Mouse (Mus musculus): Measurements from ENCODE around the gene Nrxn1. TPM values are rescaled to one million over a fixed set of nuclear protein-coding genes. Genes with fewer than 3 reads are reported as not detected.

The Nrxn1 gene
- total and polyA plus RNA-seq, 2 experiments from 2014 or later: 242 to 376 TPM

DNA sequence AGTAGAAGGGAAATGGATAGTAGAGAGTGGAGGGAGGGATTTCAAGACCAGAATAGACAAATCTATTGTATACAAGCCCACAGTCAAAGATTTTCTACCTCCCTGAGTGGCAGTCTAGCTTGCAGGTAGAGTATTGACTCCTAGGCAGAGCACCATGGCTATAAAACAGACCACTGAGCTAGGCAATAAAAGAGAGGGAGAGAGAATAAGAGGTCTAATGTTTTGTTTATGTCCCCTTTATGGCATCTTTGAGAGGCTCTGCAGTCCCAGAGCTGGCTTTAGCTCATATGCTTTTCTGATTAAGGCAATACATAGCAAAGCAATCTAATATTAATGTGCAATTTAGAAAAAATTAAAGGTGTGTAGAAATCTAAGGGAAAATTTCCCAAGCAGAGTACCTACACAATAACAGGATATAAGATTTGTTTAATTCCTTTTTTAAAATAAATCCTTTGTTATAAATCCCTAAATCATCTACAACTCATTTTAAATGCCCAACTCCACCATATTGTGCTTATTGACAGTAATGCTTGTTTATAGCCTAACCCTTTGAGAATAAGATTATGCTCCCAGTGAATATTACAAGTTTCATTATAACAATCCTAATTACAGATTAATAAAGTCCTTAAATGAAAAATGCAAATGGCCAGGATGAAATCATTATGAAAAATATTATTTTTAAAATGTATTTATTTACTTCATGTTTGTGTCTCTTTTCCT is 613.2 kb downstream of the Nrxn1 start:
- H3K36me3 ChIP-seq (ENCODE audit: insufficient read depth): no peaks in the 10 kb centered on the region
- no peak overlapping the region for H3K4me3 ChIP-seq (ENCODE audit: low read depth, low read length)
- ATAC-seq (no peak), DNase-seq (no peak)
- no peak overlapping the region for H3K4me2 ChIP-seq (ENCODE audit: low read depth)
- H3K27ac ChIP-seq (ENCODE audit: low read depth, low read length): no peak overlapping the region
- no peak for TF ChIP-seq CTCF (IDR thresholded peaks at IDR 0.05; ENCODE audit: low read depth)
- no peaks in the 10 kb centered on the region for H3K4me1 ChIP-seq (ENCODE audit: insufficient read depth)
- no peaks in the 10 kb centered on the region for H3K9me3 ChIP-seq (ENCODE audit: low read length)
- H3K27me3 ChIP-seq (ENCODE audit: insufficient read depth, low read length): no peaks in the 10 kb centered on the region
- H3K9ac ChIP-seq: no peak overlapping the region

DNA sequence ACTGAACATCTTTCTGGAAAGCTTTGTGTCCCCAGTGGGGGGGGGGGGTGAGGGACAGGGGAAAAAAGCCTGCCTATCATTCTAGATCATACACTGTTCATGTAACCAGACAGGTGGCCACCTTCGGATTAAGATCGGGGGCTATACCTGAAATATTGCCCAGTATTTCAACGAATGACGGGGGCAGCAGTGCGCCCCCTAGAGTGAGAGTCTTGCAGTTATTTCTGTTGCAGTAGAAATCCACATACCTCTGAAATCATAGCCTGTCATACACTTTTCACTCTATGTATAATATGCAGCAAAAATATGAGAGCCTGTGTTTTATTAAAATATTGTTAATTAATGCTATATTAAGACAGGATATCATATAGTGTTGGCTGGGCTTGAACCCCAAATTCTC is 636.1 kb downstream of the Nrxn1 start:
- H3K4me3 ChIP-seq (ENCODE audit: low read depth, low read length): no peak overlapping the region
- no peak for ATAC-seq

DNA sequence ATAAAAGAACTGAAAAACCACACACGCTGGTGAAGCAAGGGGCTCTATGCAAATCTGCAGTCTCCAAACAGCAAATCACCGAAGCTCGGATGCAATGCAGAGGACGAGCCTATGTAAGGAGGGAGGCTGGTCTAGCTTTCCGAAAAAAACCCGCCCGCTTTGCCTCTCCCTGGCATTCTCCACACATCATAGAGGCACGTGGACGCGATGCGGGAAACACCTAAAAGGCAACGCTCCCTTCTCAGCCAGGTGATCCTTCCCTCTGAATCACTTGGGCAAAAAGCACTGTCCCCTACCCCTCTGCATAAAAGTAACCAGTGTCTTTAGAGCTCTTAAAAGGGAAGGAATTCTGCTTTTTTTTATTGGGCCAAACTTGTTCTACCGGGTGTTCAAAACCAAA is 637.0 kb downstream of the Nrxn1 start:
- H3K27me3 ChIP-seq (ENCODE audit: insufficient read depth, low read length): no peaks in the 10 kb centered on the region
- peak overlapping the region; percentile 50 for H3K4me3 ChIP-seq (ENCODE audit: low read depth, low read length)
- TF ChIP-seq CTCF (IDR thresholded peaks at IDR 0.05; ENCODE audit: low read depth): no peak
- DNase-seq: peak; percentile 85
- ATAC-seq: peak; percentile 75
- H3K4me2 ChIP-seq (ENCODE audit: low read depth): peak overlapping the region; percentile 79
- under 1% methylated on average over 13 of the region's 13 CpGs for WGBS
- H3K4me1 ChIP-seq (ENCODE audit: insufficient read depth): peaks cover 9% of the 10 kb centered on the region; the same call in 1 of the 2 replicates
- H3K27ac ChIP-seq (ENCODE audit: low read depth, low read length): peak overlapping the region; percentile 90
- peak overlapping the region; percentile 81 for H3K9ac ChIP-seq
- no peaks in the 10 kb centered on the region for H3K9me3 ChIP-seq (ENCODE audit: low read length)
- no peaks in the 10 kb centered on the region for H3K36me3 ChIP-seq (ENCODE audit: insufficient read depth)

More for the DNA sequence above, 636.1 kb downstream of the Nrxn1 start:
- Histone ChIP-seq H3K4me2 (ENCODE audit: low read depth) (peak overlapping the region; percentile 79), H3K27me3 (ENCODE audit: insufficient read depth, low read length) (no peaks in the 10 kb centered on the region), H3K36me3 (ENCODE audit: insufficient read depth) (no peaks in the 10 kb centered on the region), H3K9ac (no peak overlapping the region), H3K27ac (ENCODE audit: low read depth, low read length) (no peak overlapping the region), H3K9me3 (ENCODE audit: low read length) (no peaks in the 10 kb centered on the region), H3K4me1 (ENCODE audit: insufficient read depth) (peaks cover 9% of the 10 kb centered on the region; the same call in 1 of the 2 replicates)
- peak; percentile 37; the same call in 1 of the 2 replicates for TF ChIP-seq CTCF (IDR thresholded peaks at IDR 0.05; ENCODE audit: low read depth)
- WGBS: 30% methylated on average over 5 of the region's 5 CpGs
- no peak for DNase-seq

DNA sequence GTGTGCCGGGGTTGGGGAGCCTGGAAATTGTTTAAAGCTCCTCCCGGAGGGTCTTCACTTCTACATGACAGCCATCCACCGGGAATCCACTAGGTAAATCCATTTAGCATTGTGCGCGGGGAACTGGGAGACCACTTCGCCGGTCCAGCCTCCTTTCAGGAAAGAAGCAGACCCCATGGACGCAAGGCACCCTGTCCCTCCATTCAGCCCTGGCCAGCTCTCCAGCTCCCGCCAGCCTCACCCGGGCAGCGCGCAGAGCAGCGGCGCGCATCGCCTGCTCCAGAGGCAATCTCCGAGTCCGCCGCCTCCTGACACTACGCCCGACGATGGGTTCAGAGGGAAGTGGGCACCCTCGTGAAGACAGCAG is 637.5 kb downstream of the Nrxn1 start:
- H3K4me1 ChIP-seq (ENCODE audit: insufficient read depth): peaks cover 9% of the 10 kb centered on the region; the same call in 1 of the 2 replicates
- 2% methylated on average over 23 of the region's 23 CpGs for WGBS

DNA sequence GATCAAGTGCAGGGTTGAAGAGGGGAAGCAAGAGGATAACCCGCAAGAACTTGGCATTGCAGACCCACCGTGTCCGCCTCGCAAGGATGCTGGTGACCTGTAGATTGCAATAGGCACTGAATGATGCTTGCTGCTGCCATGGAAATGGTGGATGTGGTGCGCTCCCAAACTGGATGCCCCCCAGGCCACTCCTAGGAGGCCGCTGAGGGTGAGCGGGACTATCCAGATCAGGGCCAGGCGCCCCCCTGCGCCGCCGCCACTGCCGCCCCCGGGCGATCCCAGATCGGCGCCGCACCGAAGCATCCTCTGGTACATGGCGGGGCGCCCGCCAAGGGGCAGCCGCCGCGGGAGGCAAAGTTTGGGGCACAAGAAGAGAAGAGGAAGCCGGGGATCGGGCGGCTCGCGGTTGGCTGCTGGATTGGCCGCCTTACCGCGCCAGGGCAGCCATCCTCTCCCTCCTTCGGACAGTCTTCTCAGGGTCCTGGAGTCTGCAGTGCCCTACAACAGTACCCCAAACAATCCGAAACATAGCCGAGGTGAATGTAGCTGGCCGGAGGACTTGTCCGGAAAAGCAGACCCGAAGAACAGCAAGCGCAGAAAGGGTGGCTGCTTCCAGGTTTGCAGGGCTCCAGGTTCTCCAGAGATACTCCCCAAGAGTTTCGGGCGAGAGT is 638.0 kb downstream of the Nrxn1 start:
- peak overlapping the region; percentile 79 for H3K4me2 ChIP-seq (ENCODE audit: low read depth)
- no peak for TF ChIP-seq CTCF (IDR thresholded peaks at IDR 0.05; ENCODE audit: low read depth)
- DNase-seq: peak; percentile 61
- H3K27me3 ChIP-seq (ENCODE audit: insufficient read depth, low read length): no peaks in the 10 kb centered on the region
- H3K4me3 ChIP-seq (ENCODE audit: low read depth, low read length): peak overlapping the region; percentile 50
- H3K36me3 ChIP-seq (ENCODE audit: insufficient read depth): no peaks in the 10 kb centered on the region
- peaks cover 9% of the 10 kb centered on the region; the same call in 1 of the 2 replicates for H3K4me1 ChIP-seq (ENCODE audit: insufficient read depth)
- WGBS: 2% methylated on average over 41 of the region's 41 CpGs
- no peaks in the 10 kb centered on the region for H3K9me3 ChIP-seq (ENCODE audit: low read length)
- peak; percentile 50 for ATAC-seq
- H3K9ac ChIP-seq: peak overlapping the region; percentile 81
- H3K27ac ChIP-seq (ENCODE audit: low read depth, low read length): peak overlapping the region; percentile 90

More for the DNA sequence above, 637.5 kb downstream of the Nrxn1 start:
- ATAC-seq: peak; percentile 63
- Histone ChIP-seq H3K9me3 (ENCODE audit: low read length) (no peaks in the 10 kb centered on the region), H3K27ac (ENCODE audit: low read depth, low read length) (peak overlapping the region; percentile 90), H3K4me3 (ENCODE audit: low read depth, low read length) (peak overlapping the region; percentile 50), H3K9ac (peak overlapping the region; percentile 81), H3K4me2 (ENCODE audit: low read depth) (peak overlapping the region; percentile 79), H3K27me3 (ENCODE audit: insufficient read depth, low read length) (no peaks in the 10 kb centered on the region), H3K36me3 (ENCODE audit: insufficient read depth) (no peaks in the 10 kb centered on the region)
- TF ChIP-seq CTCF (IDR thresholded peaks at IDR 0.05; ENCODE audit: low read depth): no peak
- no peak for DNase-seq

DNA sequence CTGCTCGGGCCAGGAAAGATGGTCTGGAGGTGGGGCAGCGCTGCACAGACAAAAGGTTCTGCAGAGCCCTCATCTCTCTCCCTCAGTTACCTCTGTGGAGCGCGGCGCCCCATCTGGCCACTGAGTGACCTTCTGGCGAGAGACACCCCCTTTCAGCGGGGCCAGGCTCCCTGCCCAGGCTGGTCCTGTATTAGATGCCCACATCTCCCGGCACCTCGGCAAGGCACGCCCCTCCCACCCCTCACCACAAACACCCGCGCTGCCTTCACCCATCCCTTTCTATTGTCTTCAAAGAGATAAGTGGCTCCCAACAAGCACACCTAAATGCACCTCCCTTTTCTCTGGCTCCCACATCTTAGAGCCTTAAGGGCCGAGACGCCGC is 638.5 kb downstream of the Nrxn1 start:
- H3K9ac ChIP-seq: peak overlapping the region; percentile 81
- no peaks in the 10 kb centered on the region for H3K27me3 ChIP-seq (ENCODE audit: insufficient read depth, low read length)
- H3K9me3 ChIP-seq (ENCODE audit: low read length): no peaks in the 10 kb centered on the region
- H3K4me3 ChIP-seq (ENCODE audit: low read depth, low read length): peak overlapping the region; percentile 50
- peak; percentile 42 for ATAC-seq
- TF ChIP-seq CTCF (IDR thresholded peaks at IDR 0.05; ENCODE audit: low read depth): peak; percentile 33; the same call in 1 of the 2 replicates
- no peaks in the 10 kb centered on the region for H3K36me3 ChIP-seq (ENCODE audit: insufficient read depth)
- H3K4me1 ChIP-seq (ENCODE audit: insufficient read depth): peaks cover 9% of the 10 kb centered on the region; the same call in 1 of the 2 replicates
- peak; percentile 67 for DNase-seq
- H3K4me2 ChIP-seq (ENCODE audit: low read depth): peak overlapping the region; percentile 79
- WGBS: under 1% methylated on average over 15 of the region's 15 CpGs
- H3K27ac ChIP-seq (ENCODE audit: low read depth, low read length): peak overlapping the region; percentile 90

DNA sequence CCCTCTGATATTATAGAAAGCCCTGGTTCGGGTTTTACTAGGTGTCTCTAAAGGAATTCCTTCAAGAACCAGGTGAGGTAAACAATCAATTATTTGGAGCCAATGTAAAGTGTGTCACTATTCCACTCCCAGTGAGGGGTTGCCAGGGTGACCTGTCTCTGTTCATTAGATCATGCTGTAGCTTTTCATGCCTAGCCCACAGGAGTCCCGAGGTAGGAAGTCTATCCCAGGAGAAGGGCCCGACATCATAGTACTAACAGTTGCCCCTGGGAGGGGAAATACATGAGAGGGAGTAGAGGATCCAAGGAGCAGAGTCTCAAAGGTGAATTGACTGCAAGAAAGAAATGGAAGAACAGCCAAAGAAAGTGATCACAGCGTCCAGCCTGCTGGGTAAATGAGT is 639.6 kb downstream of the Nrxn1 start:
- TF ChIP-seq CTCF (IDR thresholded peaks at IDR 0.05; ENCODE audit: low read depth): no peak

More for the DNA sequence above, 639.6 kb downstream of the Nrxn1 start:
- peak overlapping the region; percentile 79 for H3K4me2 ChIP-seq (ENCODE audit: low read depth)
- H3K4me3 ChIP-seq (ENCODE audit: low read depth, low read length): peak overlapping the region; percentile 50
- peak overlapping the region; percentile 57 for H3K27ac ChIP-seq (ENCODE audit: low read depth, low read length)
- H3K9me3 ChIP-seq (ENCODE audit: low read length): no peaks in the 10 kb centered on the region
- H3K4me1 ChIP-seq (ENCODE audit: insufficient read depth): peaks cover 9% of the 10 kb centered on the region; the same call in 1 of the 2 replicates
- DNase-seq: peak; percentile 35
- WGBS: 35% methylated on average over 4 of the region's 4 CpGs
- peak overlapping the region; percentile 37 for H3K9ac ChIP-seq
- ATAC-seq: no peak
- H3K36me3 ChIP-seq (ENCODE audit: insufficient read depth): no peaks in the 10 kb centered on the region
- H3K27me3 ChIP-seq (ENCODE audit: insufficient read depth, low read length): no peaks in the 10 kb centered on the region
